Mouse (Mus musculus): Measurements from ENCODE around the gene Prpf38b.

Prpf38b gene

DNA sequence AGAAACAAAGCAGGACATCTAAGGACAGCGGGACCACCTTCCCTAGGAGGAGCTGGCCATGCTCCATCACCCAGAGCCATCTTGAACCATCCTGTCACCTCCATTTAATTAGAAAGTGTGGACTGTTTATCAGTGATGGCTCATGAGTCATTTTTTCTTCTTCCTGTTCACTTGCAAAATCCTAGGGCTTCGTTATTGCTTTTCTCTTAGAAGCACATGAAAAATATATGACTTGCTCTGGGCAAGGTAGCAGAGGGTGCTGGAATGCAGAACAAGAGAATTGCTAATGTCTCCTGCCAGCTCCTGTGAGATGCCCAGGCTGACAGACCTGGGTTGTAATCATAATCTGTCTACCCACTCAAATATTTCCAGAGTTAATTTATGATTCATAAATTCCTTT lies 50.7 kb downstream of the Prpf38b start:
- no peak for DNase-seq (ENCODE audit: low read depth, low spot score)

DNA sequence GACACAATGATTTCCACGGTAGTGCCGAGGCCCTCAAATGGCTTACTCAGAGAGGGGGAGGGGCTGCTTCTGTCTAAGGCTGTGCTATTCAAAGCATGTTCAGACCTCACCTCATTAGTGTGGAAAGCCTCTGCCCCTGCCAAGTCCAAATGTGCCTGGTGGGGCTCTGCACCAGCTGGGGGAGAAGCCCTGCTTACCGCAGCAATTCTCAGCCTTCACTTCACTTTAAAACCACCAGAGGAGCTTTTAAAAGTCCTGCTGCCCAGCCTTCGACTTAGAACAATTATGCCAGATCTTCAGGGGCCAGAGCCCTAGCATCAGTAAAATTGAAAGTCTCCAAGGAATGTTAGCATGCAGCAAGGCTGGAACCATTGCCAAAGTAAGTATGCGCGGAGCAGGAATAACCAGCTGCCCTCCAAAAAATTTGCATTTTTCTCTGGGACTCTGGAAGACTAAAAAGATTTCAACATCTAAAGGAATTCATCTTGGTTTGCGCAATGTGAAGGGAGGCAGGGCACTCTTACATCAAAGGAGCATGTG lies 53.2 kb downstream of the Prpf38b start:
- peak; percentile 48 for DNase-seq (ENCODE audit: low read depth, low spot score)

DNA sequence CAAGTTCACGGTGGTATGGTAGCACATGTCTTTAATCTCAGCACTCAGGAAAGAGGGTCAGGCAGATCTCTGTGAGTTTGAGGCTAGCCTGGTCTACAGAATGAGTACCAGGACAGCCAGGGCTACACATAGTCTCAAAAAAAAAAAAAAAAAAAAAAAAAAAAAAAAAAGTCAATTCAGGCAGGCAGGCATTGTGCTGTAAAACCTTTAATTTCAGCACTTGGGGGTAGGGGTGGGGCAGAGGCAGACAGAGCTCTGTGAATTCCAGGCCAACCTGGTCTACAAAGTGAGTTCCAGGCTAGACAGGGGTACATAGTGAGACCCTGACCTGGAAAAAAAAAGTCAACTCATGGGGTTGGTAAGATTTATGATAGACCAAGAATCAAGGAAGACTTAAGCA lies 53.8 kb downstream of the Prpf38b start:
- DNase-seq (ENCODE audit: low read depth, low spot score), result no peak

DNA sequence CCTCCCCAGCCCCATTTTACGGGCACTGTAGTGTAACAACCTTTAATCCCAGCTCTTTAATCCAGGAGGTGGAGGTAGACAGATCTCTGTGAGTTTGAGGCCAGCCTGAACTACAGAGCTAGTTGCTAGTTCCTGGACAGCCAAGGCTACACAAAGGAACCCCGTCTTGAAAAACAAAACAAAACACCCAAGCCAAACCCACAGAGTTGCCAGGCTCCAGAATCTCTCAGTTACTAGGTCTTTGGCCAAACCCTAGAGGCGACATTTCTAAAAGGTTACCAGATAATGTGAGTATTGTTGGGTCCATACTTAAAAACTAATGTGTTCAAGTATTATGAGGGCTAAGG lies 54.4 kb downstream of the Prpf38b start:
- no peak for DNase-seq (ENCODE audit: low read depth, low spot score)

DNA sequence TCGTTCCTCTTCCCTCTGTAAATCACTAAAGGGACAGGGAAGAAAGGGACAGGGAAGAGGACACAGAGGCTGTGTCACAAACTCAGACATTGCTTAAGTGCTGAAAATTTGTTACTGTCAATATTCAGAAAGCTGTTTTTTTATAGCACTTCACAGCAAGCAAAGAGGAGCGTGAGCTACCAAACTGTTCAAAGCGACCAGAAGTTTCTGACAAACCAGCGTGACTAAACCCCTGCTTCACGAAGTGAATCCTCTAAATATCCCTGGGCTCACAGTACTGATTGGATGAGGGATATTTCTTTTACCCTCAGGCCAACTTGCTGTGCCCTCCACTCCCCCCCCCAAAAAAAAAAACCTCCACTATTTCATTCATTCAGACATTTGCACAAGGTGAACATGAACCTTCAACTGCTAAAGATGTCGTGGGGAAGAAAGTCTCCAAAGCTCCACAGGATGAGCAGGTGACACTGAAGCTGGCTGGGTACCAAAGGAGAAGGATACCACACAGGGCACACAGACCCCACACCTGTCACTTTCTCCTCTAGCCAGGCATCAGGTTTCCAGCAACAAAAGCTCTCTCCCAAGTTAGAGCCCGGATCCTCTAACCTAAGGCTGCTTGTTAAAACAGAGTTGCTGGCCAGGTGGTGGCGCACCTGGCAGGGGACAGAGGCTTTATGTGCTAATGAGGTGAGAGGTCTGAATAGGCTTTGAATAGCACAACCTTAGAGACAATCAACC lies 55.0 kb downstream of the Prpf38b start:
- DNase-seq (ENCODE audit: low read depth, low spot score), result peak; percentile 65

DNA sequence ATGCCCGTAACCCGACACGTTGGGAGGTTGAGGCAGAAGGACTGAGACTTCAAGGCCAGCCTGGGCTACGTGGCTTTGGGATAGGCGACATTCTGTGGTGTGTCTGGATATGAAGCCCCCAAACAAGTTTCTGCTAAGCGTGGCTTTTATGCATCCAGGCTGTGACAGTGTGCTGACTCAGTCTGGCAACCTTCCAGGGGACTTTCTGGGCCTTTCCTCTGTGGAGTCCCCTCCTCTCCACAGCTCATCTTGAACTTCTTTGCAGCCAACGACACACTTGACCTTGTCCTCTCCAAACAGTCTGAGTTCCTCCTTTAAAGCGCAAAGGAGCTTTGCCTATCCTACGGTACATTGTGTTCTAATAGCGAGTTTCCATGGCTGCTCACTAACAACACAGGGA lies 55.7 kb downstream of the Prpf38b start:
- peak; percentile 70 for DNase-seq (ENCODE audit: low read depth, low spot score)

DNA sequence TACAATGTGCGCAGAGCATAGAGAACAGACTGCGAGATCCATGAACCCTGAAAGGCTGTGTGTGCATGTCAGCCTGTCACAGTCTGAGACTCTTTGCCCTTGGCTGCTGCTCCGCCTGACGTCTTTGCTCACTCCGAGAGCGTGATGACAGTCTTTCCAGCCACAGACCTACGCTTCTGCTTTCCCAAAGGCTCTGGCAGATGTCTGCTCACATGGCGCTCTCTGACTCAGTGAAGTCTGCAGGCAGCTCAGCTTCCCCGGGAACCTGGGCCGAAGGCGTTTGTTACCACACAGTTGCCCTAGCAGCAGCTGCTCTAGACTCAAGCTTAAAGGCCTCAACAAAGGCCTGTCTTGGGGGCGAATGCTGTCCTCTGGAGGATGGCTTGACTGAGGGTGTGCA lies 56.2 kb downstream of the Prpf38b start:
- DNase-seq (ENCODE audit: low read depth, low spot score), result peak; percentile 96

DNA sequence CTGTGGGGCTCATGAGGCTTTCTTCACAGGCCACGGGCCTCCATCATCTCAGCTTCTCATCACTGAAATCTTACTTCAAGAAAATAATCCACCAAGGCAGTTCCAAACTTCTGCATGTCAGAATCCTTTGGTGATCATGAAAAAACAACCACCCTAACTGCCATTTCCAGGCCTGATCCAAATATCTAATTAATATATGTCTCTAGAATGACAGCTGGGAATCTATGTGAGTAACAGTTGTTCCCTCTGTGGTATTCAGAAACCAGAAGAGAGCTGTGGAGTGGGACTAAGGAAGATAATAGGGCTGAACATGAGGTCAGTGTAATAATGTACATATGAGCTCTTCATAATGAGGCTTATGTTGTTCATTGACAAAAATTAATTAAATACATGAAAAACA lies 58.3 kb downstream of the Prpf38b start:
- DNase-seq (ENCODE audit: low read depth, low spot score), result no peak
